Mouse (Mus musculus) brain, embryonic 14.5 days (tissue): ENCODE data around the gene Cdc42ep5.

Experiments
- CTCF ChIP-seq: fragments of 200-500 bp; IDR thresholded peaks from 2 replicates; pipeline ENCODE4 v1.5.1; 2012; ENCODE audit warnings: inconsistent platforms, mild to moderate bottlenecking, moderate library complexity, borderline replicate concordance; ENCODE audit not compliant: insufficient read depth, insufficient read length; ENCODE audit errors: extremely low read depth
- POLR2A ChIP-seq: fragments of 200-500 bp; IDR thresholded peaks from 2 replicates; pipeline ENCODE4 v1.6.1; 2012; ENCODE audit warnings: mild to moderate bottlenecking, inconsistent platforms, borderline replicate concordance; ENCODE audit not compliant: poor library complexity, insufficient read depth, insufficient read length, severe bottlenecking; ENCODE audit errors: extremely low read depth

GRCm38 (mm10) chr7:4124856-4125255, 39.8 kb downstream of the Cdc42ep5 start:
- TF ChIP-seq CTCF (no peak), POLR2A (no peak)
